Mouse (Mus musculus) ES-Bruce4 (cell line): ENCODE measurements around the gene Naa20.

ENCODE experiments used
- CTCF ChIP-seq: IDR thresholded peaks from one replicate; pipeline ENCODE4 v1.8.1; 2011; ENCODE audit warnings: low read depth, low read length
- EP300 ChIP-seq: IDR thresholded peaks from 2 replicates; pipeline ENCODE4 v1.6.1; 2011; ENCODE audit warnings: low read depth, low read length; ENCODE audit not compliant: insufficient read depth

GRCm38 (mm10) chr2:145866238-145866637, 35.7 kb upstream of the Naa20 start:
- no peak for TF ChIP-seq CTCF
- no peak for TF ChIP-seq EP300
